29 mouse cellular contexts compared by ENCODE assay signal in genomic region chr6:17099477-17100130, GRCm38 (mm10). TPM values are rescaled to one million over a fixed set of nuclear protein-coding genes. Genes with fewer than 3 reads are reported as not detected.
A peak's percentile ranks its signal among the peaks of the same experiment; 100 is the strongest.
DNase-seq lines count a peak whose midpoint lies in the region; ATAC-seq and TF ChIP-seq lines count a peak whose summit lies in the region.
"Had no signal": no experiment of that assay in that cellular context is flagged by ENCODE, and none has a peak within 500 bp of the region (broad histone marks: within the 10 kb centered on the region; RNA-seq: fewer than 3 reads in every experiment).

No protein-coding gene starts in this region.

- in situ Hi-C loops in ES-E14 (cut with MboI; ENCODE audit: low sequenced_read_pairs in 2 of 2, unreplicated experiment in 2 of 2) = loop anchor here (10.0 to 25.0 kb wide), 2 partner anchors 263 to 495 kb away; no protein-coding TSS in a partner anchor

- 74% methylated on average over 25 of the region's 25 CpGs for WGBS in hindbrain, embryonic 16.5 days
- 86% methylated on average over 25 of the region's 25 CpGs for WGBS in hindbrain, embryonic 11.5 days
- 69% methylated on average over 25 of the region's 25 CpGs for WGBS in neural tube, embryonic 15.5 days

- H3K4me1 ChIP-seq in hindbrain, embryonic 16.5 days (ENCODE audit: control insufficient read depth, insufficient read depth, low read depth, low read length) = no peaks in the 10 kb centered on the region
- no peaks in the 10 kb centered on the region for H3K4me1 ChIP-seq in hindbrain, embryonic 11.5 days (replicated peaks; ENCODE audit: control insufficient read depth, insufficient read depth, low read length)
- H3K4me1 ChIP-seq in ES-E14 (ENCODE audit: control insufficient read depth in 2 of 2, insufficient read depth in 2 of 2, low read length in 2 of 2, poor library complexity in 1 of 2) = no peaks in the 10 kb centered on the region
- 0 out of 2 replicates have a peak, but pooled peaks cover 4% of the 10 kb centered on the region for H3K4me1 ChIP-seq in neural tube, embryonic 15.5 days
- H3K4me1 ChIP-seq: embryonic facial prominence, embryonic 10.5 days; embryonic facial prominence, embryonic 15.5 days; forebrain, embryonic 12.5 days; kidney, embryonic 15.5 days; limb, embryonic 10.5 days; limb, embryonic 15.5 days; liver, embryonic 13.5 days; midbrain, embryonic 13.5 days had no signal

- no peak overlapping the region for H3K27ac ChIP-seq in hindbrain, embryonic 16.5 days (ENCODE audit: low read depth, low read length)
- no peak overlapping the region for H3K27ac ChIP-seq in hindbrain, embryonic 11.5 days (ENCODE audit: low read depth, low read length)
- H3K27ac ChIP-seq in ES-E14 (ENCODE audit: insufficient read depth, low read depth, low read length, poor library complexity, severe bottlenecking) = peak overlapping the region; percentile 3; the same call in 1 of the 2 replicates
- H3K27ac ChIP-seq in neural tube, embryonic 15.5 days (replicated peaks) = no peak overlapping the region
- H3K27ac ChIP-seq: embryonic facial prominence, embryonic 10.5 days; embryonic facial prominence, embryonic 15.5 days; forebrain, embryonic 12.5 days; hindbrain, embryonic 14.5 days; kidney, embryonic 15.5 days; left cerebral cortex, adult 2 months; limb, embryonic 10.5 days; limb, embryonic 15.5 days; liver, embryonic 13.5 days; macrophage; midbrain, embryonic 13.5 days had no signal

- H3K36me3 ChIP-seq in hindbrain, embryonic 16.5 days (ENCODE audit: control insufficient read depth, insufficient read depth, low read length) = peaks cover 14% of the 10 kb centered on the region
- H3K36me3 ChIP-seq in hindbrain, embryonic 11.5 days (ENCODE audit: control insufficient read depth, insufficient read depth, low read length) = no peaks in the 10 kb centered on the region
- H3K36me3 ChIP-seq in ES-E14 (ENCODE audit: control insufficient read depth, insufficient read depth, low read length, poor library complexity, severe bottlenecking) = peaks cover 2% of the 10 kb centered on the region; the same call in 1 of the 2 replicates
- peaks cover 24% of the 10 kb centered on the region; the same call in 1 of the 2 replicates for H3K36me3 ChIP-seq in neural tube, embryonic 15.5 days
- H3K36me3 ChIP-seq: liver, embryonic 13.5 days had no signal

- H3K27me3 ChIP-seq in hindbrain, embryonic 16.5 days (replicated peaks; ENCODE audit: control insufficient read depth, insufficient read depth, low read length) = no peaks in the 10 kb centered on the region
- no peaks in the 10 kb centered on the region for H3K27me3 ChIP-seq in hindbrain, embryonic 11.5 days (ENCODE audit: control insufficient read depth, insufficient read depth, low read length)
- H3K27me3 ChIP-seq in neural tube, embryonic 15.5 days (replicated peaks) = no peaks in the 10 kb centered on the region
- H3K27me3 ChIP-seq: embryonic facial prominence, embryonic 15.5 days; forebrain, embryonic 12.5 days; kidney, embryonic 15.5 days; limb, embryonic 15.5 days; liver, embryonic 13.5 days; midbrain, embryonic 13.5 days had no signal

- peak; percentile 8 to 9 for DNase-seq in cerebellum, postnatal 25 days
- no peak for DNase-seq in cerebellum, adult 18-20 months
- DNase-seq in hindbrain, embryonic 11.5 days (ENCODE audit: low spot score) = no peak
- no peak for DNase-seq in ES-E14 (ENCODE audit: low read depth, low spot score)
- DNase-seq in left cerebral cortex, adult 8-10 months (ENCODE audit: low spot score in 2 of 2) = no peak
- DNase-seq: adrenal gland, adult 2 months; adrenal gland, postnatal 36 days; heart, postnatal 36 days; kidney, adult 18-20 months; kidney, postnatal 25 days; liver, embryonic 13.5 days; lung, adult 18-20 months; right cerebral cortex, adult 18-20 months; spleen, adult 18-20 months; thymus, postnatal 14 days had no signal

- H3K9me3 ChIP-seq in hindbrain, embryonic 16.5 days (ENCODE audit: control insufficient read depth, low read length) = no peaks in the 10 kb centered on the region
- no peaks in the 10 kb centered on the region for H3K9me3 ChIP-seq in hindbrain, embryonic 11.5 days (ENCODE audit: control insufficient read depth, low read length)
- H3K9me3 ChIP-seq in ES-E14 (ENCODE audit: control insufficient read depth, insufficient read depth, low read depth, low read length) = no peaks in the 10 kb centered on the region
- no peaks in the 10 kb centered on the region for H3K9me3 ChIP-seq in neural tube, embryonic 15.5 days (replicated peaks)
- H3K9me3 ChIP-seq: embryonic facial prominence, embryonic 10.5 days; embryonic facial prominence, embryonic 15.5 days; forebrain, embryonic 12.5 days; kidney, embryonic 15.5 days; limb, embryonic 10.5 days; limb, embryonic 15.5 days; liver, embryonic 13.5 days; midbrain, embryonic 13.5 days had no signal

- H3K4me2 ChIP-seq in hindbrain, embryonic 16.5 days (ENCODE audit: low read length) = no peak overlapping the region
- H3K4me2 ChIP-seq in hindbrain, embryonic 11.5 days (replicated peaks; ENCODE audit: low read depth, low read length) = no peak overlapping the region
- H3K4me2 ChIP-seq in neural tube, embryonic 15.5 days = no peak overlapping the region
- H3K4me2 ChIP-seq: embryonic facial prominence, embryonic 15.5 days; forebrain, embryonic 12.5 days; hindbrain, embryonic 14.5 days; kidney, embryonic 15.5 days; limb, embryonic 15.5 days; liver, embryonic 13.5 days; midbrain, embryonic 13.5 days had no signal

- peak; percentile 55; the same call in 1 of the 2 replicates for ATAC-seq in hindbrain, embryonic 16.5 days
- no peak for ATAC-seq in hindbrain, embryonic 11.5 days (ENCODE audit: low FRiP score)
- peak; percentile 37; the same call in 1 of the 2 replicates for ATAC-seq in neural tube, embryonic 15.5 days (ENCODE audit: low FRiP score)
- ATAC-seq: activated CD4-positive, CD25-positive, alpha-beta regulatory T cell, adult 4 months; lung, postnatal 0 days had no signal

- H3K9ac ChIP-seq in hindbrain, embryonic 16.5 days (ENCODE audit: low read depth, low read length) = no peak overlapping the region
- H3K9ac ChIP-seq in hindbrain, embryonic 11.5 days (ENCODE audit: low read depth, low read length) = no peak overlapping the region
- no peak overlapping the region for H3K9ac ChIP-seq in ES-E14 (ENCODE audit: insufficient read depth, low read depth, low read length, poor library complexity, severe bottlenecking)
- no peak overlapping the region for H3K9ac ChIP-seq in neural tube, embryonic 15.5 days (replicated peaks)
- H3K9ac ChIP-seq: embryonic facial prominence, embryonic 15.5 days; forebrain, embryonic 12.5 days; hindbrain, embryonic 14.5 days; kidney, embryonic 15.5 days; limb, embryonic 15.5 days; liver, embryonic 13.5 days; midbrain, embryonic 13.5 days had no signal

- H3K4me3 ChIP-seq in hindbrain, embryonic 16.5 days (ENCODE audit: low read length) = no peak overlapping the region
- H3K4me3 ChIP-seq in hindbrain, embryonic 11.5 days (ENCODE audit: low read depth, low read length) = no peak overlapping the region
- no peak overlapping the region for H3K4me3 ChIP-seq in ES-E14 (ENCODE audit: insufficient read depth in 1 of 2, low read depth in 1 of 2, low read length in 2 of 2, poor library complexity in 1 of 2, severe bottlenecking in 1 of 2)
- H3K4me3 ChIP-seq in neural tube, embryonic 15.5 days (replicated peaks) = no peak overlapping the region
- H3K4me3 ChIP-seq: embryonic facial prominence, embryonic 10.5 days; embryonic facial prominence, embryonic 15.5 days; forebrain, embryonic 12.5 days; kidney, embryonic 15.5 days; left cerebral cortex, adult 2 months; limb, embryonic 10.5 days; limb, embryonic 15.5 days; liver, embryonic 13.5 days; midbrain, embryonic 13.5 days had no signal

TF ChIP-seq in ES-E14, 5 proteins besides CTCF, POLR2A, EP300 and RAD21:
- TF ChIP-seq MAFK (IDR thresholded peaks at IDR 0.05; ENCODE audit: insufficient read depth, low read depth, low read length) (no peak), ZNF384 (IDR thresholded peaks at IDR 0.05; ENCODE audit: low read depth, low read length) (no peak), HCFC1 (IDR thresholded peaks at IDR 0.05; ENCODE audit: borderline replicate concordance, insufficient read depth, low read length) (no peak), ZC3H11A (IDR thresholded peaks at IDR 0.05; ENCODE audit: borderline replicate concordance, low read depth, low read length) (no peak), CHD2 (IDR thresholded peaks at IDR 0.05; ENCODE audit: low read depth, low read length) (no peak)

RNA-seq across cellular contexts. Expression of gene Tes, which starts 34.7 kb away (rescaled TPM):
- polyA plus RNA-seq in hindbrain, embryonic 16.5 days (2015; fragmentation: Nextera tagmentation; extraction: Ambion mirVana) = 55.5 and 58.8 TPM in 2 replicates
- polyA plus RNA-seq in hindbrain, embryonic 11.5 days (2014; fragmentation: Nextera tagmentation; extraction: Ambion mirVana) = 65.2 and 65.5 TPM in 2 replicates
- total RNA-seq in ES-E14 (2012; rRNA removed) = 27.7 and 51.1 TPM in 2 replicates
- 69.5 and 79.0 TPM in 2 replicates for polyA plus RNA-seq in neural tube, embryonic 15.5 days (2015; fragmentation: Nextera tagmentation; extraction: Ambion mirVana)
- total RNA-seq in left cerebral cortex, adult 8-10 months (2022) = 1 to 10 TPM; 2.9 to 4.3 (median 3.6) TPM

Comparison
In these comparisons a context has a peak if more than half of its experiments do, and no peak if none do; other contexts are left out.
1. DNase-seq: peak in cerebellum, postnatal 25 days (2 of 2); none in cerebellum, adult 18-20 months (0 of 2), hindbrain, embryonic 11.5 days (single experiment), ES-E14 (single experiment) and left cerebral cortex, adult 8-10 months (0 of 2).